7 mouse cellular contexts compared by ENCODE assay signal in genomic region chr11:100858935-100859578, GRCm38 (mm10). TPM values are rescaled to one million over a fixed set of nuclear protein-coding genes. Genes with fewer than 3 reads are reported as not detected.
DNase-seq lines count a peak whose midpoint lies in the region; TF ChIP-seq lines count a peak whose summit lies in the region.

Gene Stat5a, plus strand, starts transcription at chr11:100859351.

- TF ChIP-seq CTCF in ES-Bruce4 (IDR thresholded peaks at IDR 0.05; ENCODE audit: low read depth, low read length): no peak

- no peak for TF ChIP-seq EP300 in ES-Bruce4 (IDR thresholded peaks at IDR 0.05; ENCODE audit: insufficient read depth, low read depth, low read length)

- peak; percentile 94 for DNase-seq in adrenal gland, postnatal 10 days
- DNase-seq in frontal cortex, postnatal 14 days (ENCODE audit: low spot score in 2 of 2): peak; percentile 33 to 49
- DNase-seq in hindbrain, embryonic 10.5 days (ENCODE audit: low spot score): no peak
- peak; percentile 60 to 74 for DNase-seq in layer of hippocampus, postnatal 10 days (ENCODE audit: low spot score in 2 of 2)
- peak; percentile 78 for DNase-seq in lung, postnatal 36 days
- peak; percentile 36 for DNase-seq in right cerebral cortex, postnatal 14 days

- no peak within 1 kb of the TSS for H3K27ac ChIP-seq in ES-Bruce4 (ENCODE audit: insufficient read depth, low read length)
- peak within 1 kb of the TSS; percentile 66 for H3K27ac ChIP-seq in hindbrain, embryonic 10.5 days

- 55% methylated on average over 9 of the region's 9 CpGs for WGBS in hindbrain, embryonic 10.5 days

- H3K4me1 ChIP-seq in ES-Bruce4 (ENCODE audit: control insufficient read depth, insufficient read depth, low read length): no peaks in the 10 kb centered on the region
- H3K4me1 ChIP-seq in hindbrain, embryonic 10.5 days (replicated peaks): peaks cover 14% of the 10 kb centered on the region

- H3K4me3 ChIP-seq in ES-Bruce4 (ENCODE audit: low read depth, low read length): peak within 1 kb of the TSS; percentile 42
- peak within 1 kb of the TSS; percentile 59 for H3K4me3 ChIP-seq in hindbrain, embryonic 10.5 days

- no peaks in the 10 kb centered on the region for H3K27me3 ChIP-seq in ES-Bruce4 (ENCODE audit: control insufficient read depth, insufficient read depth, low read length, poor library complexity, severe bottlenecking)
- H3K27me3 ChIP-seq in hindbrain, embryonic 10.5 days (ENCODE audit: insufficient read depth, poor library complexity, severe bottlenecking): peaks cover 93% of the 10 kb centered on the region

- no peaks in the 10 kb centered on the region for H3K9me3 ChIP-seq in ES-Bruce4 (replicated peaks; ENCODE audit: control insufficient read depth, insufficient read depth, low read length, poor library complexity, severe bottlenecking)
- no peaks in the 10 kb centered on the region for H3K9me3 ChIP-seq in hindbrain, embryonic 10.5 days

- H3K36me3 ChIP-seq in ES-Bruce4 (ENCODE audit: control insufficient read depth, insufficient read depth, low read length, poor library complexity, severe bottlenecking): no peaks in the 10 kb centered on the region
- no peaks in the 10 kb centered on the region for H3K36me3 ChIP-seq in hindbrain, embryonic 10.5 days

- H3K9ac ChIP-seq in ES-Bruce4 (ENCODE audit: low read depth, poor library complexity, severe bottlenecking): peak within 1 kb of the TSS; percentile 32

- TF ChIP-seq POLR2A in ES-Bruce4 (IDR thresholded peaks at IDR 0.05; ENCODE audit: insufficient read depth, low read length): no peak

RNA-seq across cellular contexts. Expression of gene Stat5a, which starts in this region (rescaled TPM):
- 3.6 and 4.4 TPM in 2 replicates for polyA plus RNA-seq in ES-Bruce4 (2011; ENCODE audit: insufficient read depth, insufficient read length, low read depth, missing spikeins)
- 10 to 100 TPM; 37.1 to 52.7 TPM for total RNA-seq in adrenal gland, postnatal 10 days (2021)
- polyA plus RNA-seq in hindbrain, embryonic 10.5 days (2016; fragmentation: Nextera tagmentation; extraction: Ambion mirVana): 2.0 and 2.8 TPM in 2 replicates
- total RNA-seq in layer of hippocampus, postnatal 10 days (2021): 1 to 10 TPM; 2.4 to 3.9 TPM

Comparison
In these comparisons a context has a peak if more than half of its experiments do, and no peak if none do; other contexts are left out.
1. RNA of gene Stat5a (total RNA-seq): 37.1 to 52.7 TPM in adrenal gland, postnatal 10 days; 2.4 to 3.9 TPM in layer of hippocampus, postnatal 10 days; every median in the first group is over 4 times any median in the second.